Mouse (Mus musculus) MEL (cell line): ENCODE measurements around the gene Cdk12. TPM values are rescaled to one million over a fixed set of nuclear protein-coding genes. Genes with fewer than 3 reads are reported as not detected.
A peak's percentile ranks its signal among the peaks of the same experiment; 100 is the strongest.

Experiments used
- DNase-seq: peaks from one replicate; pipeline ENCODE4 v3.0.0; 2011; ENCODE audit warnings: low read depth, low spot score
- H3K27ac ChIP-seq: 2 replicates; pipeline ENCODE4 v1.5.1; 2012; ENCODE audit warnings: low read depth, mild to moderate bottlenecking, control low read depth, low read length, moderate library complexity; ENCODE audit not compliant: control insufficient read depth
- H3K27me3 ChIP-seq, 2 experiments: fragments of 150-350 bp in 1 of 2; sonication (generic) in 1 of 2; 2 replicates each; pipeline ENCODE4 v1.6.1; 2012; ENCODE audit warnings: low read length in 2 of 2, mild to moderate bottlenecking in 2 of 2, improper control_type of control experiment in 1 of 2, moderate library complexity in 1 of 2; ENCODE audit not compliant: insufficient read depth in 2 of 2, control insufficient read depth in 1 of 2
- H3K36me3 ChIP-seq, 2 experiments: 2 replicates each; pipeline ENCODE4 v1.6.1; 2012 to 2014; ENCODE audit warnings: low read length in 2 of 2, improper control_type of control experiment in 1 of 2, inconsistent platforms in 1 of 2, mild to moderate bottlenecking in 1 of 2; ENCODE audit not compliant: insufficient read depth in 2 of 2, control insufficient read depth in 1 of 2
- H3K4me1 ChIP-seq, 2 experiments: fragments of 150-350 bp in 1 of 2; sonication (generic) in 1 of 2; 2 replicates each; pipeline ENCODE4 v1.6.1; 2012; ENCODE audit warnings: low read length in 2 of 2, improper control_type of control experiment in 1 of 2, mild to moderate bottlenecking in 1 of 2; ENCODE audit not compliant: insufficient read depth in 2 of 2, control insufficient read depth in 1 of 2
- H3K4me3 ChIP-seq, 2 experiments: fragments of 150-350 bp in 1 of 2; sonication (generic) in 1 of 2; 2 replicates each; pipeline ENCODE4 v1.5.1; 2012; ENCODE audit warnings: low read depth in 2 of 2, low read length in 2 of 2, mild to moderate bottlenecking in 2 of 2, moderate library complexity in 2 of 2, control low read depth in 1 of 2, improper control_type of control experiment in 1 of 2; ENCODE audit not compliant: control insufficient read depth in 1 of 2, insufficient read depth in 1 of 2
- H3K79me2 ChIP-seq: 2 replicates; pipeline ENCODE4 v1.6.1; 2012; ENCODE audit warnings: mild to moderate bottlenecking, low read length, moderate library complexity; ENCODE audit not compliant: control insufficient read depth, poor library complexity, insufficient read depth
- H3K9ac ChIP-seq: 2 replicates; pipeline ENCODE4 v1.6.1; 2012; ENCODE audit warnings: low read depth, mild to moderate bottlenecking, control low read depth, low read length, moderate library complexity; ENCODE audit not compliant: control insufficient read depth, poor library complexity, severe bottlenecking
- H3K9me3 ChIP-seq: fragments of 150-350 bp; sonication (generic); replicated peaks from 2 replicates; pipeline ENCODE4 v1.6.1; 2012; ENCODE audit warnings: mild to moderate bottlenecking, low read length, improper control_type of control experiment, moderate library complexity; ENCODE audit not compliant: insufficient read depth
- BHLHE40 ChIP-seq: IDR thresholded peaks from 2 replicates; pipeline ENCODE4 v1.6.1; 2012; ENCODE audit warnings: low read depth, mild to moderate bottlenecking, inconsistent platforms, low read length, improper control_type of control experiment, borderline replicate concordance
- CHD1 ChIP-seq: IDR thresholded peaks from 2 replicates; pipeline ENCODE4 v1.6.1; 2012; ENCODE audit warnings: low read depth, mild to moderate bottlenecking, inconsistent platforms, low read length, improper control_type of control experiment
- CHD2 ChIP-seq: IDR thresholded peaks from 2 replicates; pipeline ENCODE4 v1.6.1; 2011; ENCODE audit warnings: low read length, improper control_type of control experiment
- CTCF ChIP-seq, 3 experiments: IDR thresholded peaks in 2 of 3; conservative IDR thresholded peaks in 1 of 3; 2 replicates each; pipeline ENCODE4 v1.5.1; 2011 to 2012; ENCODE audit warnings: low read length in 3 of 3, low read depth in 2 of 3, mild to moderate bottlenecking in 2 of 3, improper control_type of control experiment in 1 of 3, inconsistent platforms in 1 of 3, mixed read lengths in 1 of 3, moderate library complexity in 1 of 3; ENCODE audit not compliant: control insufficient read depth in 1 of 3, insufficient read depth in 1 of 3, poor library complexity in 1 of 3, severe bottlenecking in 1 of 3
- E2F4 ChIP-seq: IDR thresholded peaks from 2 replicates; pipeline ENCODE4 v1.6.1; 2011; ENCODE audit warnings: low read depth, low read length, improper control_type of control experiment, borderline replicate concordance
- GABPA ChIP-seq: IDR thresholded peaks from 2 replicates; pipeline ENCODE4 v1.6.1; 2012; ENCODE audit warnings: low read depth, mild to moderate bottlenecking, inconsistent platforms, low read length, improper control_type of control experiment, moderate library complexity
- GATA1 ChIP-seq: IDR thresholded peaks from 2 replicates; pipeline ENCODE4 v1.6.1; 2011; ENCODE audit warnings: low read depth, low read length, improper control_type of control experiment
- JUND ChIP-seq: IDR thresholded peaks from 2 replicates; pipeline ENCODE4 v1.6.1; 2011; ENCODE audit warnings: low read depth, mild to moderate bottlenecking, improper control_type of control experiment, low read length
- MAX ChIP-seq: IDR thresholded peaks from 2 replicates; pipeline ENCODE4 v1.6.1; 2011; ENCODE audit warnings: low read length, improper control_type of control experiment
- MAZ ChIP-seq: IDR thresholded peaks from 2 replicates; pipeline ENCODE4 v1.6.1; 2012; ENCODE audit warnings: low read depth, mild to moderate bottlenecking, inconsistent platforms, low read length, improper control_type of control experiment
- MXI1 ChIP-seq: IDR thresholded peaks from 2 replicates; pipeline ENCODE4 v1.6.1; 2011; ENCODE audit warnings: mild to moderate bottlenecking, low read depth, low read length, improper control_type of control experiment
- MYB ChIP-seq: IDR thresholded peaks from 2 replicates; pipeline ENCODE4 v1.6.1; 2011; ENCODE audit warnings: mild to moderate bottlenecking, low read depth, low read length, improper control_type of control experiment
- MYC ChIP-seq: IDR thresholded peaks from 2 replicates; pipeline ENCODE4 v1.6.1; 2011; ENCODE audit warnings: low read depth, mild to moderate bottlenecking, low read length, improper control_type of control experiment, moderate library complexity
- NELFE ChIP-seq: IDR thresholded peaks from 2 replicates; pipeline ENCODE4 v1.6.1; 2011; ENCODE audit warnings: low read depth, low read length, improper control_type of control experiment
- NRF1 ChIP-seq: IDR thresholded peaks from 2 replicates; pipeline ENCODE4 v1.6.1; 2014; ENCODE audit warnings: low read depth, mild to moderate bottlenecking, inconsistent platforms, low read length, improper control_type of control experiment, moderate library complexity; ENCODE audit not compliant: poor library complexity, insufficient read depth, severe bottlenecking
- POLR2AphosphoS2 ChIP-seq: IDR thresholded peaks from 2 replicates; pipeline ENCODE4 v1.6.1; 2011; ENCODE audit warnings: low read length, improper control_type of control experiment
- POLR2AphosphoS5 ChIP-seq: IDR thresholded peaks from 2 replicates; pipeline ENCODE4 v1.6.1; 2012; ENCODE audit warnings: low read depth, borderline replicate concordance, mild to moderate bottlenecking, inconsistent platforms, low read length, moderate library complexity, mixed read lengths
- RAD21 ChIP-seq: IDR thresholded peaks from 2 replicates; pipeline ENCODE4 v1.6.1; 2011; ENCODE audit warnings: mild to moderate bottlenecking, low read depth, low read length, improper control_type of control experiment
- RCOR1 ChIP-seq: IDR thresholded peaks from 2 replicates; pipeline ENCODE4 v1.6.1; 2012; ENCODE audit warnings: low read depth, mild to moderate bottlenecking, inconsistent platforms, low read length, improper control_type of control experiment
- SIN3A ChIP-seq: IDR thresholded peaks from 2 replicates; pipeline ENCODE4 v1.6.1; 2012; ENCODE audit warnings: low read length, improper control_type of control experiment, inconsistent platforms
- SMC3 ChIP-seq: IDR thresholded peaks from 2 replicates; pipeline ENCODE4 v1.6.1; 2011; ENCODE audit warnings: low read depth, low read length, improper control_type of control experiment
- TAL1 ChIP-seq: IDR thresholded peaks from 2 replicates; pipeline ENCODE4 v1.6.1; 2012; ENCODE audit warnings: mild to moderate bottlenecking, inconsistent platforms, low read length, moderate library complexity, mixed read lengths
- TBP ChIP-seq: IDR thresholded peaks from 2 replicates; pipeline ENCODE4 v1.8.0; 2011; ENCODE audit warnings: low read depth, low read length, improper control_type of control experiment
- TCF12 ChIP-seq: IDR thresholded peaks from 2 replicates; pipeline ENCODE4 v1.6.1; 2014; ENCODE audit warnings: low read depth, mild to moderate bottlenecking, inconsistent platforms, low read length, improper control_type of control experiment, moderate library complexity
- USF1 ChIP-seq: IDR thresholded peaks from 2 replicates; pipeline ENCODE4 v1.6.1; 2014; ENCODE audit warnings: low read depth, mild to moderate bottlenecking, inconsistent platforms, low read length, improper control_type of control experiment, moderate library complexity
- USF2 ChIP-seq, 2 experiments: IDR thresholded peaks; 2 replicates each; pipeline ENCODE4 v1.6.1; 2011 to 2012; ENCODE audit warnings: improper control_type of control experiment in 2 of 2, low read length in 2 of 2, borderline replicate concordance in 1 of 2, inconsistent platforms in 1 of 2, low read depth in 1 of 2, mild to moderate bottlenecking in 1 of 2; ENCODE audit not compliant: insufficient read depth in 1 of 2
- ZC3H11A ChIP-seq: IDR thresholded peaks from 2 replicates; pipeline ENCODE4 v1.6.1; 2012; ENCODE audit warnings: low read depth, mild to moderate bottlenecking, inconsistent platforms, low read length, improper control_type of control experiment
- ZKSCAN1 ChIP-seq: IDR thresholded peaks from 2 replicates; pipeline ENCODE4 v1.6.1; 2012; ENCODE audit warnings: low read depth, mild to moderate bottlenecking, inconsistent platforms, low read length, improper control_type of control experiment, moderate library complexity
- ZMIZ1 ChIP-seq: IDR thresholded peaks from 2 replicates; pipeline ENCODE4 v1.6.1; 2012; ENCODE audit warnings: low read depth, mild to moderate bottlenecking, inconsistent platforms, low read length, improper control_type of control experiment, moderate library complexity
- ZNF384 ChIP-seq: IDR thresholded peaks from 2 replicates; pipeline ENCODE4 v1.6.1; 2012; ENCODE audit warnings: low read depth, mild to moderate bottlenecking, inconsistent platforms, low read length, improper control_type of control experiment
- polyA plus RNA-seq, 2 experiments: library from polyadenylated mRNA; stranded (reverse) in 1 of 2; unstranded in 1 of 2; fragments of >175 nt in 1 of 2; fragments of >200 nt in 1 of 2; gene quantifications; 2 replicates each; pipeline versions ENCODE4 v1.2.1 to v1.2.4; 2012; ENCODE audit warnings: low replicate concordance in 2 of 2, low read depth in 1 of 2; ENCODE audit not compliant: insufficient read length in 2 of 2, insufficient read depth in 1 of 2, missing spikeins in 1 of 2
- total RNA-seq: library from RNA; depleted of rRNA; stranded (reverse); fragments of 300-350 nt; gene quantifications from 2 replicates; pipeline ENCODE4 v1.2.3, GENCODE M21; 2012

Gene Cdk12
- total and polyA plus RNA-seq, 3 experiments = 34.3 to 45.5 (median 34.6) TPM

- Histone ChIP-seq H3K9ac (peak overlapping the region; percentile 84), H3K36me3 (peaks cover 0 to 9% of the 10 kb centered on the region in 2 experiments; a peak in 2 of 4 replicates), H3K27me3 (no peaks in the 10 kb centered on the region), H3K9me3 (no peaks in the 10 kb centered on the region), H3K4me3 (peak overlapping the region; percentile 69 to 78), H3K27ac (no peak overlapping the region), H3K79me2 (no peaks in the 10 kb centered on the region; the same call in 1 of the 2 replicates), H3K4me1 (peaks cover 0 to 11% of the 10 kb centered on the region in 2 experiments; a peak in 3 of 4 replicates)
- no peak for TF ChIP-seq GATA1
- no peak for TF ChIP-seq ZC3H11A
- no peak for TF ChIP-seq USF1
- no peak for TF ChIP-seq CHD1
- TF ChIP-seq TBP = peak; percentile 29; the same call in 1 of the 2 replicates
- TF ChIP-seq MXI1 = 0 out of 2 replicates have a peak, but pooled peaks have one; percentile 11
- no peak for TF ChIP-seq USF2 (IDR thresholded peaks at IDR 0.05; ENCODE audit: borderline replicate concordance in 1 of 2, insufficient read depth in 1 of 2, low read depth in 1 of 2, low read length in 2 of 2)
- DNase-seq = peak; percentile 53
Observed at GRCm38 (mm10) chr11:98295013-98295585, 92.2 kb downstream of the Cdk12 start.

DNA sequence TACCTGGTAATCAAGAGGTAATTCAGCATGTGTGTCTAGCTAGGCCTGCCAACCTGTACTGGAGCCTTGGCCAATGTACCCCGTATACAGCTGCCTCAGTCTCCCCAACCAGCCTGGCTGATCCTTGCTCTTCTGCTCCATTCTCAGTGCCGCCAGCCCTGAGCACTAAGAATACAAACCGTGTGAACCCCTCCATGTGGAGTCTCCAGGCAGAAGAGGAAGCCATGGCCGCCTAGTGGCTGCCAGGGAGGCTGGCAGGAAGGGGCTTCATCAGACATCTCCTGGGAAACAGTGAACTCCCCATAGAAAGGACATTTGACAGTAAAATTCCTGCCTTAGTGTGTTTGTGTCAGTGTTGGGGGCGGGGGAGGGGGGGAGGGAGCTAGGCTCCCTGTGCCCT lies 93.4 kb downstream of the Cdk12 start:
- Histone ChIP-seq H3K36me3 (peaks cover 0 to 9% of the 10 kb centered on the region in 2 experiments; a peak in 2 of 4 replicates), H3K27ac (no peak overlapping the region), H3K4me3 (no peak overlapping the region), H3K79me2 (no peaks in the 10 kb centered on the region; the same call in 1 of the 2 replicates), H3K9ac (no peak overlapping the region), H3K27me3 (no peaks in the 10 kb centered on the region), H3K4me1 (peaks cover 0 to 11% of the 10 kb centered on the region in 2 experiments; a peak in 3 of 4 replicates), H3K9me3 (no peaks in the 10 kb centered on the region)
- DNase-seq = peak; percentile 78
- TF ChIP-seq JUND (no peak), BHLHE40 (no peak), E2F4 (no peak), GATA1 (no peak), CHD1 (no peak), GABPA (no peak), TAL1 (no peak), USF1 (no peak), TCF12 (no peak), MXI1 (peak; percentile 53), MYC (no peak), ZC3H11A (0 out of 2 replicates have a peak, but pooled peaks have one; percentile 26), POLR2AphosphoS2 (no peak), RCOR1 (no peak), MYB (no peak), RAD21 (peak; percentile 40), CTCF (IDR thresholded peaks at IDR 0.05 in 2 of 3, conservative IDR thresholded peaks at IDR 0.05 in 1 of 3; ENCODE audit: control insufficient read depth in 1 of 3, insufficient read depth in 1 of 3, low read depth in 2 of 3, low read length in 3 of 3, poor library complexity in 1 of 3, severe bottlenecking in 1 of 3) (peak; percentile 70 to 83 (median 79)), MAX (0 out of 2 replicates have a peak, but pooled peaks have one; percentile 50), SIN3A (peak; percentile 33; the same call in 1 of the 2 replicates), TBP (no peak), CHD2 (no peak), POLR2AphosphoS5 (no peak), ZMIZ1 (no peak), SMC3 (peak; percentile 64), NRF1 (no peak), ZNF384 (no peak), USF2 (IDR thresholded peaks at IDR 0.05; ENCODE audit: borderline replicate concordance in 1 of 2, insufficient read depth in 1 of 2, low read depth in 1 of 2, low read length in 2 of 2) (no peak), MAZ (peak; percentile 64; the same call in 1 of the 2 replicates), NELFE (no peak), ZKSCAN1 (no peak)
